Mouse (Mus musculus) midbrain, embryonic 15.5 days (tissue): ENCODE measurements around the gene Gpx4. TPM values are rescaled to one million over a fixed set of nuclear protein-coding genes. Genes with fewer than 3 reads are reported as not detected.

ENCODE experiments used
- ATAC-seq: fragments of 200-750 bp; cut with Nextera tagmentation; replicated peaks from 2 replicates; pipeline ENCODE4 v1.8.0; 2017; ENCODE audit warnings: moderate TSS enrichment
- H3K27ac ChIP-seq: fragments of 300-500 bp; sonication (generic); 2 replicates; pipeline ENCODE4 v1.5.1; 2015; ENCODE audit warnings: mild to moderate bottlenecking, inconsistent platforms
- H3K27me3 ChIP-seq: fragments of 300-500 bp; sonication (generic); replicated peaks from 2 replicates; pipeline ENCODE4 v1.6.1; 2015; ENCODE audit warnings: inconsistent platforms
- H3K36me3 ChIP-seq: fragments of 300-500 bp; sonication (generic); replicated peaks from 2 replicates; pipeline ENCODE4 v1.6.1; 2015; ENCODE audit warnings: inconsistent platforms
- H3K4me1 ChIP-seq: fragments of 300-500 bp; sonication (generic); 2 replicates; pipeline ENCODE4 v1.6.1; 2015; ENCODE audit warnings: inconsistent platforms
- H3K4me2 ChIP-seq: fragments of 300-500 bp; sonication (generic); 2 replicates; pipeline ENCODE4 v1.6.1; 2015; ENCODE audit warnings: inconsistent platforms, mild to moderate bottlenecking, moderate library complexity
- H3K4me3 ChIP-seq: fragments of 300-500 bp; sonication (generic); 2 replicates; pipeline ENCODE4 v1.5.1; 2015; ENCODE audit warnings: mild to moderate bottlenecking, inconsistent platforms
- H3K9ac ChIP-seq: fragments of 300-500 bp; sonication (generic); 2 replicates; pipeline ENCODE4 v1.6.1; 2015; ENCODE audit warnings: mild to moderate bottlenecking, inconsistent platforms
- H3K9me3 ChIP-seq: fragments of 300-500 bp; sonication (generic); 2 replicates; pipeline ENCODE4 v1.6.1; 2016; ENCODE audit warnings: inconsistent platforms
- WGBS: fragments of 180-500 bp; shearing (Covaris S2); methylation state at CpG from one replicate; pipeline ENCODE4 v1.1.7; 2015; ENCODE audit warnings: mixed read lengths; 5-methylcytosine and 5-hydroxymethylcytosine counted together
- polyA plus RNA-seq: library from polyadenylated mRNA; unstranded; fragments of >200 nt; fragmentation: Nextera tagmentation; extraction: Ambion mirVana; gene quantifications from 2 replicates; pipeline ENCODE4 v1.2.1, GENCODE M21; 2015

Gene Gpx4
- polyA plus RNA-seq, 1 experiment from 2014 or later: 522 TPM

DNA sequence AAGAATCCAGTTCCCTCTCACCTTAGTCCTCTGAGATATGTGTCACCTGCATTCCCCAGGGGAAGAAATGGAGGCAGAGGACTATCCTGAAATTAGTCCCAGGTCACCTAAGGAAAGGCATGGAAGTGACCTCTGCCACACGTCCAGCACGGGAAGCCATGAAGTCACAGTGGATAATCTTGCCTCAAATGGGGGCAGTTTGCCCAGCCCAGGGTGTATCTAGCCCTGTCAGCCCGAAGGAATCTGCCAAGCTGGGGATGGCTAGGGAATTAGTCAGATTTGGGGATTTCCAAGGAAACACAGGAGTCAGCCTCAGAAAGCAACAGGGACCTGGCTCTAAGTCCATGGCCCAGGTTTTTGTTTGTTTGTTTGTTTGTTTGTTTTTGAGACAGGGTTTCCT, 57.2 kb downstream of the Gpx4 start:
- no peaks in the 10 kb centered on the region for H3K9me3 ChIP-seq
- H3K36me3 ChIP-seq: no peaks in the 10 kb centered on the region
- no peak overlapping the region for H3K4me3 ChIP-seq
- H3K27ac ChIP-seq: no peak overlapping the region
- 75% methylated on average over 3 of the region's 3 CpGs for WGBS
- ATAC-seq: no peak
- H3K4me2 ChIP-seq: no peak overlapping the region
- H3K4me1 ChIP-seq: peaks cover 23% of the 10 kb centered on the region
- H3K9ac ChIP-seq: no peak overlapping the region
- H3K27me3 ChIP-seq: no peaks in the 10 kb centered on the region

DNA sequence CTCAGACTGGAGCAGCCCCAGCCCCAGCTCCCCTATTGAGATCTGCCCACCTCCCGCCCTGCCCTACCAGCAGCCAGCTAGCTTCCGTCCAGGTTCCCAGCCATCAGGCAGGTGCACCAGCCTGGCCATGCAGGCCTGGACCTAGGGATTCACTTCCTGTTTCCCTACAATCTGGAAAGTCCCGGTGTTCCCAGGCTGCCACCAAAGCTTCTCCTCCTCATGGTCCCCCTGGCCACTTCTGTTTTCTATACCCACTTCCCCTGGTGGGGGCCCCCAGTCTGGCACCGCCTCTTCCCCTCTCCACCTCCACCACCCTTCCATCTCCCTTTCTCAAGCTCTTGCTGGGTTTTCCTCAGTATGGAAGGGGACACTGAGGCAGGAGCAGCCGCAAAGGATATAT, 58.5 kb downstream of the Gpx4 start, which contains the start of gene Sbno2:
Gene Sbno2 (minus strand): TSS at position 112 of the 400 bp plus-strand sequence.
- Histone ChIP-seq H3K4me3 (no peak within 1 kb of the TSS), H3K36me3 (no peaks in the 10 kb centered on the region), H3K4me1 (peaks cover 20% of the 10 kb centered on the region), H3K4me2 (no peak within 1 kb of the TSS), H3K9ac (no peak within 1 kb of the TSS), H3K27ac (no peak within 1 kb of the TSS), H3K27me3 (no peaks in the 10 kb centered on the region), H3K9me3 (no peaks in the 10 kb centered on the region)
- WGBS: 72% methylated on average over 5 of the region's 5 CpGs
- ATAC-seq: no peak

DNA sequence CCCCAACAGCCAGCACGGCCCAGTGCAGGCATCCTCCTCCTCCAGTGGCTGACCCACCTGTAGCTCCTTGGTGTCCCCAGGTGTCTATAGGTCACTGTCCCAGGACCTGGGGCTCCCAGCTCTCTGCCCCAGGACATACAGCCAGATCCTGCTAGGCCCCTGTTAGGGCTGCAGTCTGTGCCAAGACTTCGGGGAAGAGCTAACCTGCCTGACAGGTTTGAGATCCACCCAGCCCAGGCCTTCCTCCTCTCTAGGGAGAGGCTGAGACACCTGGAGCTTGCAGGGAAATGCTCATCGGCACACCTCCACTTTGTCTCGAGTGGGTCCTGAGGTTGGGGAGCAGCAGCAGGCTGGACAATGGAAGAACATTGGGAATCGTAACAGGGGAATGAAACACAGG, 59.0 kb downstream of the Gpx4 start:
- 76% methylated on average over 5 of the region's 5 CpGs for WGBS
- no peak for ATAC-seq
- Histone ChIP-seq H3K36me3 (no peaks in the 10 kb centered on the region), H3K9me3 (no peaks in the 10 kb centered on the region), H3K27ac (no peak overlapping the region), H3K9ac (no peak overlapping the region), H3K4me2 (no peak overlapping the region), H3K27me3 (no peaks in the 10 kb centered on the region), H3K4me3 (no peak overlapping the region), H3K4me1 (peaks cover 16% of the 10 kb centered on the region)

Other genes with a start within 250 kb of the Gpx4 start
- gene Misp, start 226.2 kb upstream of the Gpx4 start, polyA plus RNA-seq: 0.23 and 0.85 TPM in 2 replicates
- gene Ptbp1, start 192.7 kb upstream of the Gpx4 start, polyA plus RNA-seq: 72.7 and 79.4 TPM in 2 replicates
- 12.2 and 13.3 TPM in 2 replicates for gene Prtn3, start 172.7 kb upstream of the Gpx4 start, polyA plus RNA-seq
- gene Plppr3, start 172.5 kb upstream of the Gpx4 start, polyA plus RNA-seq: 496 and 503 TPM in 2 replicates
- 1.2 TPM in 1 of 2 replicates, not detected in the other for gene Elane, start 160.9 kb upstream of the Gpx4 start, polyA plus RNA-seq
- gene Cfd, start 156.3 kb upstream of the Gpx4 start, polyA plus RNA-seq: not detected in 2 replicates
- gene Med16, start 138.2 kb upstream of the Gpx4 start, polyA plus RNA-seq: 64.5 and 66.5 TPM in 2 replicates
- gene Gm26602, start 136.3 kb upstream of the Gpx4 start, polyA plus RNA-seq: not detected in 2 replicates
- gene Kiss1r, start 130.2 kb upstream of the Gpx4 start, polyA plus RNA-seq: 3.1 and 3.3 TPM in 2 replicates
- gene R3hdm4, start 126.0 kb upstream of the Gpx4 start, polyA plus RNA-seq: 292 and 296 TPM in 2 replicates
- gene Arid3a, start 120.1 kb upstream of the Gpx4 start, polyA plus RNA-seq: 2.9 and 4.7 TPM in 2 replicates
- gene Wdr18, start 87.0 kb upstream of the Gpx4 start, polyA plus RNA-seq: 87.3 and 87.5 TPM in 2 replicates
- 0.34 and 0.66 TPM in 2 replicates for gene Grin3b, start 76.5 kb upstream of the Gpx4 start, polyA plus RNA-seq
- 24.3 and 28.3 TPM in 2 replicates for gene Tmem259, start 62.8 kb upstream of the Gpx4 start, polyA plus RNA-seq
- gene Cnn2, start 58.6 kb upstream of the Gpx4 start, polyA plus RNA-seq: 28.6 and 34.4 TPM in 2 replicates
- gene Abca7, start 50.7 kb upstream of the Gpx4 start, polyA plus RNA-seq: 4.4 and 4.8 TPM in 2 replicates
- 1.9 and 2.2 TPM in 2 replicates for gene Arhgap45, start 30.5 kb upstream of the Gpx4 start, polyA plus RNA-seq
- 132 and 148 TPM in 2 replicates for gene Polr2e, start 7.4 kb upstream of the Gpx4 start, polyA plus RNA-seq
- gene Sbno2, start 58.4 kb downstream of the Gpx4 start, polyA plus RNA-seq: 13.8 and 16.8 TPM in 2 replicates
- gene Stk11, start 68.6 kb downstream of the Gpx4 start, polyA plus RNA-seq: 19.6 and 20.5 TPM in 2 replicates
- 444 and 468 TPM in 2 replicates for gene Atp5d, start 91.5 kb downstream of the Gpx4 start, polyA plus RNA-seq
- 65.7 and 66.9 TPM in 2 replicates for gene Cbarp, start 93.7 kb downstream of the Gpx4 start, polyA plus RNA-seq
- gene Midn, start 101.1 kb downstream of the Gpx4 start, polyA plus RNA-seq: 29.5 and 29.9 TPM in 2 replicates
- 364 and 392 TPM in 2 replicates for gene Cirbp, start 118.8 kb downstream of the Gpx4 start, polyA plus RNA-seq
- gene 1600002K03Rik, start 125.8 kb downstream of the Gpx4 start, polyA plus RNA-seq: 13.3 and 14.7 TPM in 2 replicates
- gene Efna2, start 132.3 kb downstream of the Gpx4 start, polyA plus RNA-seq: 53.4 and 54.6 TPM in 2 replicates
- 56.4 and 59.5 TPM in 2 replicates for gene Mum1, start 179.3 kb downstream of the Gpx4 start, polyA plus RNA-seq
- gene Ndufs7, start 202.0 kb downstream of the Gpx4 start, polyA plus RNA-seq: 290 and 305 TPM in 2 replicates
- gene Gamt, start 213.8 kb downstream of the Gpx4 start, polyA plus RNA-seq: 16.8 and 18.9 TPM in 2 replicates
- 60.5 and 60.8 TPM in 2 replicates for gene Dazap1, start 214.3 kb downstream of the Gpx4 start, polyA plus RNA-seq
- gene Rps15, start 245.3 kb downstream of the Gpx4 start, polyA plus RNA-seq: 516 and 528 TPM in 2 replicates
- 223 and 247 TPM in 2 replicates for gene Apc2, start 248.8 kb downstream of the Gpx4 start, polyA plus RNA-seq